Mouse (Mus musculus) liver, embryonic 16.5 days (tissue): ENCODE measurements around the gene Lin54. TPM values are rescaled to one million over a fixed set of nuclear protein-coding genes. Genes with fewer than 3 reads are reported as not detected.

Experiments used
- ATAC-seq: fragments of 200-750 bp; cut with Nextera tagmentation; 2 replicates; pipeline ENCODE4 v1.8.0; 2017; ENCODE audit warnings: low read depth, mild to moderate bottlenecking, moderate number of reproducible peaks, moderate library complexity
- H3K27ac ChIP-seq: fragments of 300-500 bp; sonication (generic); 2 replicates; pipeline ENCODE4 v1.5.1; 2014; ENCODE audit warnings: mild to moderate bottlenecking, low read length
- H3K27me3 ChIP-seq: fragments of 300-500 bp; sonication (generic); 2 replicates; pipeline ENCODE4 v1.6.1; 2014; ENCODE audit warnings: low read depth, low read length, mixed read lengths; ENCODE audit not compliant: control insufficient read depth, insufficient read depth
- H3K36me3 ChIP-seq: fragments of 300-500 bp; sonication (generic); 2 replicates; pipeline ENCODE4 v1.6.1; 2014; ENCODE audit warnings: mild to moderate bottlenecking; ENCODE audit not compliant: control insufficient read depth, insufficient read depth
- H3K4me1 ChIP-seq: fragments of 300-500 bp; sonication (generic); 2 replicates; pipeline ENCODE4 v1.6.1; 2014; ENCODE audit warnings: low read depth, low read length, mixed read lengths; ENCODE audit not compliant: control insufficient read depth
- H3K4me2 ChIP-seq: fragments of 300-500 bp; sonication (generic); 2 replicates; pipeline ENCODE4 v1.6.1; 2014; ENCODE audit warnings: low read depth, low read length, mixed read lengths
- H3K4me3 ChIP-seq: fragments of 300-500 bp; sonication (generic); 2 replicates; pipeline ENCODE4 v1.5.1; 2014; ENCODE audit warnings: low read depth, mild to moderate bottlenecking, low read length
- H3K9ac ChIP-seq: fragments of 300-500 bp; sonication (generic); 2 replicates; pipeline ENCODE4 v1.6.1; 2014; ENCODE audit warnings: low read depth, low read length
- H3K9me3 ChIP-seq: fragments of 300-500 bp; sonication (generic); replicated peaks from 2 replicates; pipeline ENCODE4 v1.6.1; 2016; ENCODE audit warnings: low read length; ENCODE audit not compliant: control insufficient read depth
- WGBS: fragments of 180-500 bp; shearing (Covaris S2); extraction: QIAGEN DNeasy Blood & Tissue Kit; methylation state at CpG from one replicate; pipeline ENCODE4 v1.1.7; 2014; ENCODE audit not compliant: insufficient replicate concordance; 5-methylcytosine and 5-hydroxymethylcytosine counted together
- polyA plus RNA-seq: library from polyadenylated mRNA; unstranded; fragments of >200 nt; fragmentation: Nextera tagmentation; extraction: Ambion mirVana; gene quantifications from 2 replicates; pipeline ENCODE4 v1.2.1, GENCODE M21; 2015

Lin54 gene
- polyA plus RNA-seq, 1 experiment from 2014 or later, result 9.2 TPM

DNA sequence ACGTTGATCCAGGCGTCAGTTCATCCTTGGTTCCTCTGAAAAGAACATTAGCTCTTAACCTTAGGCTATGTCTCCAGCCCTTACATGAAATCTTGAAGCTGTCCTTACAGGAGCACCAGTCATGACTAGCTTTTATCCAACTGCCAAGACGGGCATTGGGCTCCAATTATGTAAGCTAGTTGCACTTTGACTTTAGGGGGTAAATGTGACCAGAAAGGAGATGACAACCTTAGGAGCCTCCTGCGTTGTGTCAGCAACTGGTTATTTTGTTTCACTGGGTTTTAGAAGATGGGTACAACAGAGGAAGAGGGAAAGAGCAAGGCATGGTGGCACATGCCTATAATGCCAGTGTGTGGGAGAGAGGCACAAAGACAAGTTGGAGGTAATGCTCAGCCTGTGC lies 81.6 kb downstream of the Lin54 start:
- Histone ChIP-seq H3K36me3 (peaks cover 16% of the 10 kb centered on the region), H3K4me3 (no peak overlapping the region), H3K27ac (no peak overlapping the region), H3K4me1 (peaks cover 12% of the 10 kb centered on the region), H3K4me2 (no peak overlapping the region), H3K9ac (no peak overlapping the region), H3K27me3 (no peaks in the 10 kb centered on the region), H3K9me3 (no peaks in the 10 kb centered on the region)
- 71% methylated on average over 4 of the region's 4 CpGs for WGBS
- no peak for ATAC-seq

DNA sequence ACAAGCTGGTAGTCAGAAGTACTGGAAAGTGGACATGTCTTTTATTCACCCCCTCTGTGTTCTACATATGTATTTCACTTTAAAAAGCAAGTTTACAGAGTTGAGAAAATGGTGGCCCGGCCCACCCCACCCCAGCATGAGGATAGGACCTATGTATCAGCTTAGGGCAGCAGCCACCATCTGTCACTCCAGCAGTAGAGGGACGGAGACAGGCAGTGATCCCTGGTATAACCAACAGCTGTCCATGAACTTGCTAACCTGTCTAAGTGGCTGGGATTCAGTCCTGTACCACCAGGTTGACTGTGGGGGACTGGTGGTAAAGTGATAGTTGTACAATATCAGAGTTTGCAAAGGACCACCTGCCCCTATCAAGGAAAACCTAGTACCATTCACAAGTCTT lies 82.4 kb downstream of the Lin54 start:
- Histone ChIP-seq H3K9ac (no peak overlapping the region), H3K9me3 (no peaks in the 10 kb centered on the region), H3K27me3 (no peaks in the 10 kb centered on the region), H3K27ac (no peak overlapping the region), H3K4me3 (no peak overlapping the region), H3K4me1 (peaks cover 12% of the 10 kb centered on the region), H3K4me2 (no peak overlapping the region), H3K36me3 (peaks cover 16% of the 10 kb centered on the region)
- 80% methylated on average over 2 of the region's 2 CpGs for WGBS
- ATAC-seq, result no peak

DNA sequence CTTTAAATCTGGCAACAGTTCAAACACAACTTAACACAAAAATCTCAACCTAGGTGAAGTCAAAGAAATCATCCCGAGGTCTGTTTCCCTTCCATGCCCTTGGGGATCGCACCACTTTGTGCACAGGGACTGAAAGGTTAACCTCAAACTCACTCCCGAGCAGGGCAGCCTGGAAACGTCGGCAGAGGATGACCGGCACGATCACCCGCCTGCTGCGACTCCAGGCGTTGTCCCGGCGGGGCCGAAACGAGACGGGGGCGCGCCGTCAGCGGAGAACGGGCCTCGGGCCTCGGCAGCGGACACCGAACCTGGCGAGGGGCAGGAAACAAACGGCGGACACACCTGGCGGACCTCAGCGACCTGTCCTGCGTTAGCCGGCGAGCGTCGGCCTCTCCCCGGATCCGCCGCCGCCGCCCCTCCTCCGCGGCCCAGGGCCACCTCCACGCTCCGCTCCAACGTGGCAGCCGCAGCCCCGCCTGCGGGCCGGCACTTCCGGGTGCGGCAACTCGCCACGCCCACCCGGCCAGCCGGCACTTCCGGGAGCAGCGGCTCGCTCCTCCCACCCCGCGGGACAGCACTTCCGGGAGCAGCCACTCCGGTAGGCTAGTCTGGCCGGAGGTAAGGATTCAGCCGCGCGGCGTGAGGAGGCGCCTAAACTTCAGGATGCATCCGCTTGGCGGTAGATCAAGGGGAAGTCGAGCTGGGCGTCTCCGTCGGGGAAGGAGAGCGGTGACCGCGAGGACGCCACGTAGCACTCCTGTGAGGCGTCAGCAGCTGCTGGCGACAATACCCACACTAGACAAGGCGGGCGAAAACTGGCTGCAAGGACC lies 84.5 kb downstream of the Lin54 start, which contains the start of gene Sec31a:
Gene Sec31a (minus strand): TSS at position 474 of the 830 bp plus-strand sequence.
- peaks cover 12% of the 10 kb centered on the region for H3K4me1 ChIP-seq
- no peaks in the 10 kb centered on the region for H3K36me3 ChIP-seq
- H3K27me3 ChIP-seq, result no peaks in the 10 kb centered on the region
- H3K4me3 ChIP-seq, result peak within 1 kb of the TSS; percentile 81
- WGBS, result under 1% methylated on average over 81 of the region's 82 CpGs
- H3K9me3 ChIP-seq, result no peaks in the 10 kb centered on the region
- H3K9ac ChIP-seq, result peak within 1 kb of the TSS; percentile 80
- ATAC-seq, result peak; percentile 96
- peak within 1 kb of the TSS; percentile 93 for H3K27ac ChIP-seq
- H3K4me2 ChIP-seq, result peak within 1 kb of the TSS; percentile 86

DNA sequence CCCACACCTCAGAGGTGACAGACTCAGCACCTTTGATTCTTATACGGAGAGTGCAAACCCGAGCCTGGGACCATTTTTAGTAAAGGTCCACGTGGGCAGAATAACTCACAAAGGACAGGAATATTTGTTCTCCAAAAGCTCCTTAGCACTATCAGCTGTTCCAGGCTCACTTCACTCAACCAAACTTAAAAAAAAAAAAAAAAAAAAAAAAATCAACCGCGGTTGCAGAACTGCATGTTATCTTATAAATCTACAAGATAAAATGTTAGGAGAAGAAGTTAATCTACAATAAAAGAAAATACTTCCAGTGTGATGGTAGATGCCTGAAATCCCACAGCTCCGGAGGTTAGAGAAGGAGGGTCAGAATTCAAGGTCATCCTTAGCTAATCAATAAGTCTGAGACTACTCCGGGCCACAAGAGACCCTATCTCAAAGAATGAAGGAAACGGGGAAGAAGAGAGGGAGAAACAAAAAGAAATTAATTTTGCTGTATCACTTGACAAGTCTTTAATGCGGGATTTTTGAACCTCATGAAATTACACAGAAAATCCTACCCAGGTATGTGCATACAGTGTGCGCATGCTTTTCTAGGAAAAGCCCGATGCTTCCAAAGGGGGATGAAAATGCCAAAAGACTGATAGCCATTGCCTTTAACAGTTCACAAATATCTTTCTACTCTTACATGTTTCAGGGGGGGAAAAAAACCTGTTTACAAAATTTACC lies 85.8 kb downstream of the Lin54 start:
- Histone ChIP-seq H3K9me3 (no peaks in the 10 kb centered on the region), H3K4me2 (peak overlapping the region; percentile 86), H3K4me3 (peak overlapping the region; percentile 53), H3K9ac (peak overlapping the region; percentile 34), H3K27ac (peak overlapping the region; percentile 37; the same call in 1 of the 2 replicates), H3K4me1 (peaks cover 12% of the 10 kb centered on the region), H3K27me3 (no peaks in the 10 kb centered on the region), H3K36me3 (no peaks in the 10 kb centered on the region)
- WGBS, result 38% methylated on average over 11 of the region's 11 CpGs
- no peak for ATAC-seq

DNA sequence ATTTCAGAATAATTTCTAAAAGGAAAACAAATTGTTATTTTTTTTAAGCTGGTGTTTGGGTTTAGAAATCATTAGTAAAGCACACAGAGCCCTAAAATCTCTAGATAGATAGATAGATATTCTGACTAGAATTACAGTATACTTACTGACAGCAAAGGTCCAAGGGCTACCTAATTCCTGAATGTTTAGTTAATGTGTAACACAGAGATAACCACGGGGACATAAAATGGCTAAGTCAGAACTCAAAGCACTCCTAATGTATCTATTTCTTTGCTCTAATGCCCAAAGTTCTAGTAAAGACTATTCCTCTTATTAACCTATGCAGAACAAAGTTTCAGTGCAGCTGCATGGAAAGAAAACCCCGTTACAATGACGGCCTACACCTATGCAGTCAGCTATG lies 87.6 kb downstream of the Lin54 start:
- 54% methylated on average over 3 of the region's 3 CpGs for WGBS
- ATAC-seq, result no peak
- no peak overlapping the region for H3K27ac ChIP-seq
- H3K4me3 ChIP-seq, result no peak overlapping the region
- H3K9me3 ChIP-seq, result no peaks in the 10 kb centered on the region
- H3K27me3 ChIP-seq, result no peaks in the 10 kb centered on the region
- H3K4me1 ChIP-seq, result peaks cover 12% of the 10 kb centered on the region
- no peak overlapping the region for H3K4me2 ChIP-seq
- no peaks in the 10 kb centered on the region for H3K36me3 ChIP-seq
- no peak overlapping the region for H3K9ac ChIP-seq

DNA sequence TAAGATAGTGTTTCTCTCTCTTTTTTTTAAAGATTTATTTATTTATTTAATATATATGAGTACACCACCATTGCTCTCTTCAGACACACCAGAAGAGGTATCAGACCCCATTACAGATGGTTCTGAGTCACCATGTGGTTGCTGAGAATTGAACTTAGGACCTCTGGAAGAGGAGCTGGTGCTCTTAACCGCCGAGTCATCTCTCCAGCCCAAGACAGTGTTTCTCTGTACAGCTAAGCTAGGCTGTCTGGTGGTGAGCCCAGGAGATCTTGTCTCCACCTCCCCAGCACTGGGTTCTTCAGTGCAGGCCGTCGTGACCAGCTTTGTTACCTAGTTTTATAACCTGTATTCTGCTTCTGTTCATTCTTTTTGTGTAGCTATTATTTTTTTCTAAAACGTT lies 90.2 kb downstream of the Lin54 start:
- WGBS, result 59% methylated on average over 5 of the region's 5 CpGs

DNA sequence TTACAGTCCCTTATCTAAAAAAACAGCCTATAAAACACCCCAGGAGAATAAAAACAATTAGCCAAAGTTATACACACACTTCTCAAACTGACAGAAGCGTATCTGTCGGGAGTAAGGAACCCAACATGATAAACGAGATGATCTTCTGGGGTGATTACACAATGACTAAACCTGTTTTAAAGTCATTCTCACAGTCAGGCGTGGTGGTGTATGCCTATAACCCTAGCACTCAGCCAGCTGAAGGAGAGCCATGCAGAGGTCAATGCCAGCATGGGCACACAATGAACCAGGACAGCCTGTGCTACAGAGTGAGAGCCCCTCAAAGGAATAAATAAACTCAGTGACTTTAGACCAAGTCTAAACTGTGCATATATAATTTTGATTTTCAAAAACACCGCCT lies 92.0 kb downstream of the Lin54 start:
- Histone ChIP-seq H3K4me1 (no peaks in the 10 kb centered on the region), H3K4me2 (no peak overlapping the region), H3K9ac (no peak overlapping the region), H3K36me3 (peaks cover 1% of the 10 kb centered on the region; the same call in 1 of the 2 replicates), H3K27me3 (no peaks in the 10 kb centered on the region), H3K9me3 (no peaks in the 10 kb centered on the region), H3K4me3 (no peak overlapping the region), H3K27ac (no peak overlapping the region)
- no peak for ATAC-seq
- 52% methylated on average over 5 of the region's 5 CpGs for WGBS

More for the DNA sequence above, 90.2 kb downstream of the Lin54 start:
- Histone ChIP-seq H3K4me3 (no peak overlapping the region), H3K4me1 (peaks cover 7% of the 10 kb centered on the region), H3K36me3 (no peaks in the 10 kb centered on the region; the same call in 1 of the 2 replicates), H3K9me3 (no peaks in the 10 kb centered on the region), H3K4me2 (no peak overlapping the region), H3K9ac (no peak overlapping the region), H3K27me3 (no peaks in the 10 kb centered on the region), H3K27ac (no peak overlapping the region)
- no peak for ATAC-seq

DNA sequence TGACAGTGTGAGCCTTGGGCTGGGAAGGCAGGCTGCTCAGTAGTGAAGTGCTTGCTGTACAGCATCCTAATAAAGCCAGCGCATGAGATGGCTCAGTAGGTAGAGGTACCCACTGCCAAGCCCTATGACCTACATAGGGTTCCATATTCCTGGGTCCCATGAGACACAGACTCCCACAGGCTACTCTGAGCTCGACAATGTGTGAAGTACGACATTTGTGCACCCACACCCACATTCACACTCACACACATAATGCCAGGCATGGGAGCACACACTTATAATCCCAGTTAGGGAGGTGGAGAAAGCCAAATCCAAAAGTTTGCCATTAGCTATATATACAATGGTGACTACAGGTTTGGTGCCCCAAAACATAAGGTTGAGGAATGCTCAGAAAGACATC lies 103.7 kb downstream of the Lin54 start:
- Histone ChIP-seq H3K36me3 (peaks cover 12% of the 10 kb centered on the region), H3K4me1 (no peaks in the 10 kb centered on the region), H3K9ac (no peak overlapping the region), H3K9me3 (no peaks in the 10 kb centered on the region), H3K27ac (no peak overlapping the region), H3K4me2 (no peak overlapping the region), H3K4me3 (no peak overlapping the region), H3K27me3 (no peaks in the 10 kb centered on the region)
- no peak for ATAC-seq
- 74% methylated on average over 3 of the region's 3 CpGs for WGBS

DNA sequence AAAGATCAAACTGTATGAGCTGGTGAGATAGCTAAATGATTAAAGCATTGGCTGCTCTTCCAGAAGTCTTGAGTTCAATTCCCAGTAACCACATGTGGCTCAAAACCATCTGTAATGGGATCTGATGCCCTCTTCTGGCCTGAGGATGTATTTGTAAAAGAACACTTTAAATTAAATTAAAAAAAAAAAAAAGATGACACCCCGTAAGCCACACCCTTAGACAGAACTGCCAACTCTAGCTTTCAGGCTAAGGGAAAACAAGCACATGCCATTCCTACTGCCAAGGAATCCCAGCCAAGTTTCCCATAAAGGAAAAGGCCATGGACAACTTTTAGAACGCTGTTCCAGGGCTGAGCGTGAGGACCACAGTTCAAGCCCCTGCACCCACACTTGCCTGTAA lies 106.8 kb downstream of the Lin54 start:
- Histone ChIP-seq H3K4me3 (no peak overlapping the region), H3K4me1 (no peaks in the 10 kb centered on the region), H3K27me3 (no peaks in the 10 kb centered on the region), H3K36me3 (peaks cover 17% of the 10 kb centered on the region), H3K27ac (no peak overlapping the region), H3K4me2 (no peak overlapping the region), H3K9ac (no peak overlapping the region), H3K9me3 (no peaks in the 10 kb centered on the region)
- WGBS, result 65% methylated on average over 3 of the region's 3 CpGs
- ATAC-seq, result no peak
